Mouse (Mus musculus) heart, postnatal 0 days (tissue): ENCODE results near the gene 5730596B20Rik.

ENCODE experiments used
- CTCF ChIP-seq: IDR thresholded peaks from 2 replicates; pipeline ENCODE4 v1.5.1; 2016; ENCODE audit warnings: antibody characterized with exemption, control low read depth, low read depth
- EP300 ChIP-seq: IDR thresholded peaks from 2 replicates; pipeline ENCODE4 v1.6.1; 2016; ENCODE audit warnings: antibody characterized with exemption, low read depth

GRCm38 (mm10) chr6:52160511-52161335 is 16.6 kb upstream of the 5730596B20Rik start:
- TF ChIP-seq EP300 (no peak), CTCF (no peak)
